Mouse (Mus musculus) MEL (cell line): ENCODE data around the gene Dtnb. TPM values are rescaled to one million over a fixed set of nuclear protein-coding genes. Genes with fewer than 3 reads are reported as not detected.
A peak's percentile ranks its signal among the peaks of the same experiment; 100 is the strongest.

ENCODE experiments used
- DNase-seq: peaks from one replicate; pipeline ENCODE4 v3.0.0; 2011; ENCODE audit warnings: low read depth, low spot score
- H3K27ac ChIP-seq: 2 replicates; pipeline ENCODE4 v1.5.1; 2012; ENCODE audit warnings: low read depth, mild to moderate bottlenecking, control low read depth, low read length, moderate library complexity; ENCODE audit not compliant: control insufficient read depth
- H3K27me3 ChIP-seq, 2 experiments: fragments of 150-350 bp in 1 of 2; sonication (generic) in 1 of 2; 2 replicates each; pipeline ENCODE4 v1.6.1; 2012; ENCODE audit warnings: low read length in 2 of 2, mild to moderate bottlenecking in 2 of 2, improper control_type of control experiment in 1 of 2, moderate library complexity in 1 of 2; ENCODE audit not compliant: insufficient read depth in 2 of 2, control insufficient read depth in 1 of 2
- H3K36me3 ChIP-seq, 2 experiments: 2 replicates each; pipeline ENCODE4 v1.6.1; 2012 to 2014; ENCODE audit warnings: low read length in 2 of 2, improper control_type of control experiment in 1 of 2, inconsistent platforms in 1 of 2, mild to moderate bottlenecking in 1 of 2; ENCODE audit not compliant: insufficient read depth in 2 of 2, control insufficient read depth in 1 of 2
- H3K4me1 ChIP-seq, 2 experiments: fragments of 150-350 bp in 1 of 2; sonication (generic) in 1 of 2; 2 replicates each; pipeline ENCODE4 v1.6.1; 2012; ENCODE audit warnings: low read length in 2 of 2, improper control_type of control experiment in 1 of 2, mild to moderate bottlenecking in 1 of 2; ENCODE audit not compliant: insufficient read depth in 2 of 2, control insufficient read depth in 1 of 2
- H3K4me3 ChIP-seq, 2 experiments: fragments of 150-350 bp in 1 of 2; sonication (generic) in 1 of 2; 2 replicates each; pipeline ENCODE4 v1.5.1; 2012; ENCODE audit warnings: low read depth in 2 of 2, low read length in 2 of 2, mild to moderate bottlenecking in 2 of 2, moderate library complexity in 2 of 2, control low read depth in 1 of 2, improper control_type of control experiment in 1 of 2; ENCODE audit not compliant: control insufficient read depth in 1 of 2, insufficient read depth in 1 of 2
- H3K79me2 ChIP-seq: 2 replicates; pipeline ENCODE4 v1.6.1; 2012; ENCODE audit warnings: mild to moderate bottlenecking, low read length, moderate library complexity; ENCODE audit not compliant: control insufficient read depth, poor library complexity, insufficient read depth
- H3K9ac ChIP-seq: 2 replicates; pipeline ENCODE4 v1.6.1; 2012; ENCODE audit warnings: low read depth, mild to moderate bottlenecking, control low read depth, low read length, moderate library complexity; ENCODE audit not compliant: control insufficient read depth, poor library complexity, severe bottlenecking
- H3K9me3 ChIP-seq: fragments of 150-350 bp; sonication (generic); replicated peaks from 2 replicates; pipeline ENCODE4 v1.6.1; 2012; ENCODE audit warnings: mild to moderate bottlenecking, low read length, improper control_type of control experiment, moderate library complexity; ENCODE audit not compliant: insufficient read depth
- BHLHE40 ChIP-seq: IDR thresholded peaks from 2 replicates; pipeline ENCODE4 v1.6.1; 2012; ENCODE audit warnings: low read depth, mild to moderate bottlenecking, inconsistent platforms, low read length, improper control_type of control experiment, borderline replicate concordance
- CTCF ChIP-seq, 3 experiments: IDR thresholded peaks in 2 of 3; conservative IDR thresholded peaks in 1 of 3; 2 replicates each; pipeline ENCODE4 v1.5.1; 2011 to 2012; ENCODE audit warnings: low read length in 3 of 3, low read depth in 2 of 3, mild to moderate bottlenecking in 2 of 3, improper control_type of control experiment in 1 of 3, inconsistent platforms in 1 of 3, mixed read lengths in 1 of 3, moderate library complexity in 1 of 3; ENCODE audit not compliant: control insufficient read depth in 1 of 3, insufficient read depth in 1 of 3, poor library complexity in 1 of 3, severe bottlenecking in 1 of 3
- E2F4 ChIP-seq: IDR thresholded peaks from 2 replicates; pipeline ENCODE4 v1.6.1; 2011; ENCODE audit warnings: low read depth, low read length, improper control_type of control experiment, borderline replicate concordance
- EP300 ChIP-seq, 2 experiments: IDR thresholded peaks; 2 replicates each; pipeline ENCODE4 v1.6.1; 2011; ENCODE audit warnings: improper control_type of control experiment in 2 of 2, low read length in 2 of 2, low read depth in 1 of 2, mild to moderate bottlenecking in 1 of 2
- ETS1 ChIP-seq: IDR thresholded peaks from 2 replicates; pipeline ENCODE4 v1.6.1; 2012; ENCODE audit warnings: low read depth, mild to moderate bottlenecking, inconsistent platforms, low read length, improper control_type of control experiment, moderate library complexity
- GABPA ChIP-seq: IDR thresholded peaks from 2 replicates; pipeline ENCODE4 v1.6.1; 2012; ENCODE audit warnings: low read depth, mild to moderate bottlenecking, inconsistent platforms, low read length, improper control_type of control experiment, moderate library complexity
- GATA1 ChIP-seq: IDR thresholded peaks from 2 replicates; pipeline ENCODE4 v1.6.1; 2011; ENCODE audit warnings: low read depth, low read length, improper control_type of control experiment
- HCFC1 ChIP-seq: IDR thresholded peaks from 2 replicates; pipeline ENCODE4 v1.6.1; 2012; ENCODE audit warnings: low read depth, mild to moderate bottlenecking, inconsistent platforms, low read length, improper control_type of control experiment, moderate library complexity
- JUND ChIP-seq: IDR thresholded peaks from 2 replicates; pipeline ENCODE4 v1.6.1; 2011; ENCODE audit warnings: low read depth, mild to moderate bottlenecking, improper control_type of control experiment, low read length
- MAZ ChIP-seq: IDR thresholded peaks from 2 replicates; pipeline ENCODE4 v1.6.1; 2012; ENCODE audit warnings: low read depth, mild to moderate bottlenecking, inconsistent platforms, low read length, improper control_type of control experiment
- MEF2A ChIP-seq: IDR thresholded peaks from 2 replicates; pipeline ENCODE4 v1.6.1; 2014; ENCODE audit warnings: low read depth, mild to moderate bottlenecking, inconsistent platforms, low read length, improper control_type of control experiment; ENCODE audit not compliant: poor library complexity, insufficient replicate concordance, severe bottlenecking; ENCODE audit errors: extremely low read depth
- MXI1 ChIP-seq: IDR thresholded peaks from 2 replicates; pipeline ENCODE4 v1.6.1; 2011; ENCODE audit warnings: mild to moderate bottlenecking, low read depth, low read length, improper control_type of control experiment
- MYB ChIP-seq: IDR thresholded peaks from 2 replicates; pipeline ENCODE4 v1.6.1; 2011; ENCODE audit warnings: mild to moderate bottlenecking, low read depth, low read length, improper control_type of control experiment
- NRF1 ChIP-seq: IDR thresholded peaks from 2 replicates; pipeline ENCODE4 v1.6.1; 2014; ENCODE audit warnings: low read depth, mild to moderate bottlenecking, inconsistent platforms, low read length, improper control_type of control experiment, moderate library complexity; ENCODE audit not compliant: poor library complexity, insufficient read depth, severe bottlenecking
- POLR2A ChIP-seq, 2 experiments: IDR thresholded peaks; 2 replicates each; pipeline ENCODE4 v1.6.1; 2011 to 2012; ENCODE audit warnings: low read length in 2 of 2, mild to moderate bottlenecking in 2 of 2, control low read depth in 1 of 2, improper control_type of control experiment in 1 of 2, low read depth in 1 of 2, moderate library complexity in 1 of 2; ENCODE audit not compliant: control insufficient read depth in 1 of 2, insufficient read depth in 1 of 2, poor library complexity in 1 of 2
- POLR2AphosphoS2 ChIP-seq: IDR thresholded peaks from 2 replicates; pipeline ENCODE4 v1.6.1; 2011; ENCODE audit warnings: low read length, improper control_type of control experiment
- POLR2AphosphoS5 ChIP-seq: IDR thresholded peaks from 2 replicates; pipeline ENCODE4 v1.6.1; 2012; ENCODE audit warnings: low read depth, borderline replicate concordance, mild to moderate bottlenecking, inconsistent platforms, low read length, moderate library complexity, mixed read lengths
- RAD21 ChIP-seq: IDR thresholded peaks from 2 replicates; pipeline ENCODE4 v1.6.1; 2011; ENCODE audit warnings: mild to moderate bottlenecking, low read depth, low read length, improper control_type of control experiment
- RCOR1 ChIP-seq: IDR thresholded peaks from 2 replicates; pipeline ENCODE4 v1.6.1; 2012; ENCODE audit warnings: low read depth, mild to moderate bottlenecking, inconsistent platforms, low read length, improper control_type of control experiment
- SIN3A ChIP-seq: IDR thresholded peaks from 2 replicates; pipeline ENCODE4 v1.6.1; 2012; ENCODE audit warnings: low read length, improper control_type of control experiment, inconsistent platforms
- SMC3 ChIP-seq: IDR thresholded peaks from 2 replicates; pipeline ENCODE4 v1.6.1; 2011; ENCODE audit warnings: low read depth, low read length, improper control_type of control experiment
- TBP ChIP-seq: IDR thresholded peaks from 2 replicates; pipeline ENCODE4 v1.8.0; 2011; ENCODE audit warnings: low read depth, low read length, improper control_type of control experiment
- TCF12 ChIP-seq: IDR thresholded peaks from 2 replicates; pipeline ENCODE4 v1.6.1; 2014; ENCODE audit warnings: low read depth, mild to moderate bottlenecking, inconsistent platforms, low read length, improper control_type of control experiment, moderate library complexity
- USF1 ChIP-seq: IDR thresholded peaks from 2 replicates; pipeline ENCODE4 v1.6.1; 2014; ENCODE audit warnings: low read depth, mild to moderate bottlenecking, inconsistent platforms, low read length, improper control_type of control experiment, moderate library complexity
- ZC3H11A ChIP-seq: IDR thresholded peaks from 2 replicates; pipeline ENCODE4 v1.6.1; 2012; ENCODE audit warnings: low read depth, mild to moderate bottlenecking, inconsistent platforms, low read length, improper control_type of control experiment
- ZMIZ1 ChIP-seq: IDR thresholded peaks from 2 replicates; pipeline ENCODE4 v1.6.1; 2012; ENCODE audit warnings: low read depth, mild to moderate bottlenecking, inconsistent platforms, low read length, improper control_type of control experiment, moderate library complexity
- ZNF384 ChIP-seq: IDR thresholded peaks from 2 replicates; pipeline ENCODE4 v1.6.1; 2012; ENCODE audit warnings: low read depth, mild to moderate bottlenecking, inconsistent platforms, low read length, improper control_type of control experiment
- polyA plus RNA-seq, 2 experiments: library from polyadenylated mRNA; stranded (reverse) in 1 of 2; unstranded in 1 of 2; fragments of >175 nt in 1 of 2; fragments of >200 nt in 1 of 2; gene quantifications; 2 replicates each; pipeline versions ENCODE4 v1.2.1 to v1.2.4; 2012; ENCODE audit warnings: low replicate concordance in 2 of 2, low read depth in 1 of 2; ENCODE audit not compliant: insufficient read length in 2 of 2, insufficient read depth in 1 of 2, missing spikeins in 1 of 2
- total RNA-seq: library from RNA; depleted of rRNA; stranded (reverse); fragments of 300-350 nt; gene quantifications from 2 replicates; pipeline ENCODE4 v1.2.3, GENCODE M21; 2012

Dtnb gene
- total and polyA plus RNA-seq, 3 experiments: 18.6 to 24.9 TPM; not detected in 1

- Histone ChIP-seq H3K9me3 (no peaks in the 10 kb centered on the region), H3K79me2 (no peaks in the 10 kb centered on the region), H3K36me3 (no peaks in the 10 kb centered on the region), H3K4me1 (peaks cover 0 to 8% of the 10 kb centered on the region in 2 experiments; a peak in 2 of 4 replicates), H3K27ac (no peak overlapping the region), H3K27me3 (no peaks in the 10 kb centered on the region), H3K4me3 (peak overlapping the region; percentile 64 to 91), H3K9ac (peak overlapping the region; percentile 53)
- peak; percentile 46 for DNase-seq
- no peak for TF ChIP-seq ZMIZ1
- 0 out of 2 replicates have a peak, but pooled peaks have one; percentile 19 for TF ChIP-seq MAZ
- TF ChIP-seq POLR2A (IDR thresholded peaks at IDR 0.05; ENCODE audit: control insufficient read depth in 1 of 2, insufficient read depth in 1 of 2, low read depth in 1 of 2, low read length in 2 of 2, poor library complexity in 1 of 2): no peak
- TF ChIP-seq MYB: no peak
- no peak for TF ChIP-seq CTCF (IDR thresholded peaks at IDR 0.05 in 2 of 3, conservative IDR thresholded peaks at IDR 0.05 in 1 of 3; ENCODE audit: control insufficient read depth in 1 of 3, insufficient read depth in 1 of 3, low read depth in 2 of 3, low read length in 3 of 3, poor library complexity in 1 of 3, severe bottlenecking in 1 of 3)
- TF ChIP-seq POLR2AphosphoS2: no peak
Measured at GRCm38 (mm10) chr12:3791257-3791656, 219.1 kb downstream of the Dtnb start.

- TF ChIP-seq USF1: 0 out of 2 replicates have a peak, but pooled peaks have one; percentile 21
- 0 out of 2 replicates have a peak, but pooled peaks have one; percentile 18 for TF ChIP-seq BHLHE40
- TF ChIP-seq EP300 (IDR thresholded peaks at IDR 0.05; ENCODE audit: low read depth in 1 of 2, low read length in 2 of 2): no peak
- 0 out of 2 replicates have a peak, but pooled peaks have one; percentile 27 for TF ChIP-seq E2F4
- TF ChIP-seq TBP: peak; percentile 68; the same call in 1 of the 2 replicates
- peak; percentile 54; the same call in 1 of the 2 replicates for TF ChIP-seq MXI1
- TF ChIP-seq JUND: no peak
- peak in 1 of 2 experiments; percentile 39; a peak in 1 of 4 replicates for TF ChIP-seq POLR2A (IDR thresholded peaks at IDR 0.05; ENCODE audit: control insufficient read depth in 1 of 2, insufficient read depth in 1 of 2, low read depth in 1 of 2, low read length in 2 of 2, poor library complexity in 1 of 2)
- no peak for TF ChIP-seq GATA1
- 0 out of 2 replicates have a peak, but pooled peaks have one; percentile 12 for TF ChIP-seq ZC3H11A
- TF ChIP-seq POLR2AphosphoS5: no peak
- TF ChIP-seq ETS1: 0 out of 2 replicates have a peak, but pooled peaks have one; percentile 18
- TF ChIP-seq TCF12: no peak
- peak; percentile 69 for TF ChIP-seq SMC3
- TF ChIP-seq CTCF (IDR thresholded peaks at IDR 0.05 in 2 of 3, conservative IDR thresholded peaks at IDR 0.05 in 1 of 3; ENCODE audit: control insufficient read depth in 1 of 3, insufficient read depth in 1 of 3, low read depth in 2 of 3, low read length in 3 of 3, poor library complexity in 1 of 3, severe bottlenecking in 1 of 3): peak; percentile 81 to 95 (median 92)
- peak; percentile 41; the same call in 1 of the 2 replicates for TF ChIP-seq SIN3A
- 0 out of 2 replicates have a peak, but pooled peaks have one; percentile 8 for TF ChIP-seq MAZ
- peak; percentile 37 for TF ChIP-seq RAD21
- TF ChIP-seq MEF2A: no peak
- TF ChIP-seq ZNF384: peak; percentile 69
- peak; percentile 79 for TF ChIP-seq NRF1
- peak; percentile 47; the same call in 1 of the 2 replicates for TF ChIP-seq RCOR1
- TF ChIP-seq HCFC1: peak; percentile 68
- TF ChIP-seq GABPA: no peak
- H3K9me3 ChIP-seq: no peaks in the 10 kb centered on the region
- H3K27me3 ChIP-seq: no peaks in the 10 kb centered on the region
- H3K79me2 ChIP-seq: no peaks in the 10 kb centered on the region
- no peak overlapping the region for H3K27ac ChIP-seq
- peak; percentile 96 for DNase-seq
- peak overlapping the region; percentile 54 for H3K9ac ChIP-seq
- no peaks in the 10 kb centered on the region for H3K36me3 ChIP-seq
- peaks cover 0 to 8% of the 10 kb centered on the region in 2 experiments; a peak in 2 of 4 replicates for H3K4me1 ChIP-seq
- H3K4me3 ChIP-seq: peak overlapping the region; percentile 64 to 91
Measured at GRCm38 (mm10) chr12:3791732-3792131, 219.6 kb downstream of the Dtnb start.
